Mouse (Mus musculus) neural tube, embryonic 13.5 days (tissue): ENCODE results near the gene Fam83e. TPM values are rescaled to one million over a fixed set of nuclear protein-coding genes. Genes with fewer than 3 reads are reported as not detected.

Source experiments
- ATAC-seq: fragments of 200-750 bp; cut with Nextera tagmentation; 2 replicates; pipeline ENCODE4 v1.8.0; 2017; ENCODE audit warnings: low read depth, mild to moderate bottlenecking, moderate TSS enrichment, moderate library complexity
- H3K27ac ChIP-seq: fragments of 300-500 bp; sonication (generic); replicated peaks from 2 replicates; pipeline ENCODE4 v1.5.1; 2015; ENCODE audit warnings: moderate library complexity, mild to moderate bottlenecking, inconsistent platforms
- H3K27me3 ChIP-seq: fragments of 300-500 bp; sonication (generic); 2 replicates; pipeline ENCODE4 v1.6.1; 2015; ENCODE audit warnings: mild to moderate bottlenecking, inconsistent platforms
- H3K36me3 ChIP-seq: fragments of 300-500 bp; sonication (generic); 2 replicates; pipeline ENCODE4 v1.6.1; 2015; ENCODE audit warnings: mild to moderate bottlenecking, inconsistent platforms
- H3K4me1 ChIP-seq: fragments of 300-500 bp; sonication (generic); replicated peaks from 2 replicates; pipeline ENCODE4 v1.6.1; 2015; ENCODE audit warnings: inconsistent platforms
- H3K4me2 ChIP-seq: fragments of 300-500 bp; sonication (generic); 2 replicates; pipeline ENCODE4 v1.6.1; 2015; ENCODE audit warnings: inconsistent platforms, mild to moderate bottlenecking, moderate library complexity
- H3K4me3 ChIP-seq: fragments of 300-500 bp; sonication (generic); 2 replicates; pipeline ENCODE4 v1.5.1; 2015; ENCODE audit warnings: mild to moderate bottlenecking, inconsistent platforms
- H3K9ac ChIP-seq: fragments of 300-500 bp; sonication (generic); 2 replicates; pipeline ENCODE4 v1.6.1; 2015; ENCODE audit warnings: moderate library complexity, mild to moderate bottlenecking, inconsistent platforms
- H3K9me3 ChIP-seq: fragments of 300-500 bp; sonication (generic); 2 replicates; pipeline ENCODE4 v1.6.1; 2016; ENCODE audit warnings: inconsistent platforms
- WGBS: fragments of 180-500 bp; shearing (Covaris S2); methylation state at CpG from one replicate; pipeline ENCODE4 v1.1.7; 2015; 5-methylcytosine and 5-hydroxymethylcytosine counted together
- polyA plus RNA-seq: library from polyadenylated mRNA; unstranded; fragments of >200 nt; fragmentation: Nextera tagmentation; extraction: Ambion mirVana; gene quantifications from 2 replicates; pipeline ENCODE4 v1.2.1, GENCODE M21; 2015

Fam83e gene
- polyA plus RNA-seq, 1 experiment from 2014 or later = 0.39 TPM

GRCm38 (mm10) chr7:45717918-45718297, 3.1 kb upstream of the Fam83e start, which contains the start of gene Sphk2:
Gene Sphk2 (minus strand): TSS chr7:45718002.
- Histone ChIP-seq H3K4me2 (peak within 1 kb of the TSS; percentile 91), H3K36me3 (peaks cover 47% of the 10 kb centered on the region), H3K9me3 (no peaks in the 10 kb centered on the region), H3K4me1 (peaks cover 62% of the 10 kb centered on the region), H3K27me3 (no peaks in the 10 kb centered on the region), H3K9ac (peak within 1 kb of the TSS; percentile 96), H3K4me3 (peak within 1 kb of the TSS; percentile 90), H3K27ac (peak within 1 kb of the TSS; percentile 92)
- under 1% methylated on average over 41 of the region's 41 CpGs for WGBS
- peak; percentile 64 for ATAC-seq

GRCm38 (mm10) chr7:45718331-45718730, 2.7 kb upstream of the Fam83e start:
- under 1% methylated on average over 20 of the region's 20 CpGs for WGBS
- Histone ChIP-seq H3K4me3 (peak overlapping the region; percentile 90), H3K27ac (peak overlapping the region; percentile 92), H3K4me2 (peak overlapping the region; percentile 91), H3K27me3 (no peaks in the 10 kb centered on the region), H3K4me1 (peaks cover 62% of the 10 kb centered on the region), H3K36me3 (peaks cover 47% of the 10 kb centered on the region), H3K9me3 (no peaks in the 10 kb centered on the region), H3K9ac (peak overlapping the region; percentile 96)
- no peak for ATAC-seq

- H3K36me3 ChIP-seq = peaks cover 50% of the 10 kb centered on the region
Observed at GRCm38 (mm10) chr7:45719180-45719579, 1.8 kb upstream of the Fam83e start.

DNA sequence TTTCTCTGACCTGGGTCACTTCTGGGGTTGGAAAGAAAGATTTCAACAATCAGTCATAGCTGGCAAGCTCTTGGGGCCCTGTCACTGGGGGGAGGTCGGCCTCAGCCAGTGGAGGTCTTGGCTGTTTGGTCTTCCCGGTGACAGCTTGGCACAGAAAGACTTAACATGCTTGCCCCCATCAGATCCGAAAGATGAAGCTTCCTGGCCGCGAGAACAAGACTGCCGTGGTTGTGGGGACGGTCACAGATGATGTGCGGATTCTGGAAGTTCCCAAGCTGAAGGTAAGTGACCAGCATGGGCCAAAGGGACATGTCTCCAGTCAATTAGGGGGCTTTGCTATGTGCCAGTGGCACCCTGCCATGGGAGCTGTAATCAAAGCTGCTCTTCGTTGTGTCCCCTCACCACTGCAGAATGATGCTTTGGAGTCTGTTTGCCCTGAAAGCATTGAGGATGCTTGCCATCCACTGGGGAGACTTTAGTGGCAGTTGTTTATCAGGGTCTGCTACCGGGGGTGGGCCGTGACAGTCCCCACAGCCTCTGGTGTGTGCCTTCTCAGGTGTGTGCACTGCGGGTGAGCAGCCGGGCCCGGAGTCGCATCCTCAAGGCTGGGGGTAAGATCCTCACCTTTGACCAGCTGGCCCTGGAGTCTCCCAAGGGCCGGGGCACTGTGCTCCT, 1.1 kb upstream of the Fam83e start:
- H3K27me3 ChIP-seq = no peaks in the 10 kb centered on the region
- no peaks in the 10 kb centered on the region for H3K9me3 ChIP-seq
- no peak overlapping the region for H3K27ac ChIP-seq
- 92% methylated on average over 16 of the region's 16 CpGs for WGBS
- peak overlapping the region; percentile 90; the same call in 1 of the 2 replicates for H3K4me3 ChIP-seq
- peaks cover 57% of the 10 kb centered on the region for H3K36me3 ChIP-seq
- peaks cover 50% of the 10 kb centered on the region for H3K4me1 ChIP-seq
- peak overlapping the region; percentile 96; the same call in 1 of the 2 replicates for H3K9ac ChIP-seq
- peak overlapping the region; percentile 91; the same call in 1 of the 2 replicates for H3K4me2 ChIP-seq
- no peak for ATAC-seq

More at GRCm38 (mm10) chr7:45719180-45719579, 1.8 kb upstream of the Fam83e start:
- no peak for ATAC-seq
- Histone ChIP-seq H3K4me2 (peak overlapping the region; percentile 91), H3K27me3 (no peaks in the 10 kb centered on the region), H3K9ac (peak overlapping the region; percentile 96), H3K4me3 (peak overlapping the region; percentile 90), H3K27ac (no peak overlapping the region), H3K9me3 (no peaks in the 10 kb centered on the region), H3K4me1 (peaks cover 57% of the 10 kb centered on the region)
- 88% methylated on average over 10 of the region's 10 CpGs for WGBS

- Histone ChIP-seq H3K4me3 (no peak overlapping the region), H3K4me1 (peaks cover 41% of the 10 kb centered on the region), H3K36me3 (peaks cover 70% of the 10 kb centered on the region), H3K27ac (no peak overlapping the region), H3K9ac (0 out of 2 replicates have a peak overlapping the region, but pooled peaks have one; percentile 22), H3K27me3 (no peaks in the 10 kb centered on the region), H3K4me2 (no peak overlapping the region), H3K9me3 (no peaks in the 10 kb centered on the region)
- ATAC-seq = no peak
- 79% methylated on average over 7 of the region's 7 CpGs for WGBS
Observed at GRCm38 (mm10) chr7:45721234-45721571, 191 bp downstream of the Fam83e start.

GRCm38 (mm10) chr7:45721642-45722347, 783 bp downstream of the Fam83e start:
- Histone ChIP-seq H3K9me3 (no peaks in the 10 kb centered on the region), H3K27ac (no peak overlapping the region), H3K36me3 (peaks cover 76% of the 10 kb centered on the region), H3K4me1 (peaks cover 35% of the 10 kb centered on the region), H3K4me2 (no peak overlapping the region), H3K27me3 (no peaks in the 10 kb centered on the region), H3K9ac (0 out of 2 replicates have a peak overlapping the region, but pooled peaks have one; percentile 31), H3K4me3 (no peak overlapping the region)
- no peak for ATAC-seq
- 67% methylated on average over 13 of the region's 13 CpGs for WGBS

- Histone ChIP-seq H3K4me1 (peaks cover 30% of the 10 kb centered on the region), H3K9me3 (no peaks in the 10 kb centered on the region), H3K36me3 (peaks cover 82% of the 10 kb centered on the region), H3K27ac (no peak overlapping the region), H3K9ac (0 out of 2 replicates have a peak overlapping the region, but pooled peaks have one; percentile 31), H3K4me3 (no peak overlapping the region), H3K27me3 (no peaks in the 10 kb centered on the region), H3K4me2 (no peak overlapping the region)
- no peak for ATAC-seq
- WGBS = 78% methylated on average over 13 of the region's 13 CpGs
Observed at GRCm38 (mm10) chr7:45722348-45722713, 1.3 kb downstream of the Fam83e start.

DNA sequence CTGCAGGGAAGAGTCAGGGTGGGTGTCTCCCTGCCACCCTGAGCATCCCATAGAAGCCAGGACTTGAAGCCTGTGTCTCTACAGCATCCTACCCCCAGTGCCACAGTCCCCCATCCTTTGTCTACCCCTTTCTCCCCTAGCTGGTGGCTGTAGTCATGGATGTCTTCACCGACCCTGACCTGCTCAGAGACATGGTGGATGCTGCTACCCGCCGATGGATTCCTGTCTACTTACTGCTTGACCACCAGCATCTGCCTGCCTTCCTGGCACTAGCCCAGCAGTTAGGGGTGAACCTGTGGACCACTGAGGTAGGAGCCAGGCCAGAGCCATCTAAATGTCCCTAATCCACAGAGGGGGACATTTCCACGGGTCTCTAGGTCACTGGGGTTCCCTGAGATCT, 2.3 kb downstream of the Fam83e start:
- H3K9ac ChIP-seq = no peak overlapping the region
- no peaks in the 10 kb centered on the region for H3K9me3 ChIP-seq
- H3K4me1 ChIP-seq = peaks cover 29% of the 10 kb centered on the region
- no peak overlapping the region for H3K4me2 ChIP-seq
- WGBS = 87% methylated on average over 4 of the region's 4 CpGs
- no peak overlapping the region for H3K4me3 ChIP-seq
- no peaks in the 10 kb centered on the region for H3K27me3 ChIP-seq
- H3K36me3 ChIP-seq = peaks cover 84% of the 10 kb centered on the region
- no peak for ATAC-seq
- H3K27ac ChIP-seq = no peak overlapping the region

GRCm38 (mm10) chr7:45723781-45724180, 2.8 kb downstream of the Fam83e start:
- Histone ChIP-seq H3K4me2 (no peak overlapping the region), H3K27me3 (no peaks in the 10 kb centered on the region), H3K9ac (no peak overlapping the region), H3K4me3 (no peak overlapping the region), H3K9me3 (no peaks in the 10 kb centered on the region), H3K36me3 (peaks cover 85% of the 10 kb centered on the region), H3K27ac (no peak overlapping the region), H3K4me1 (peaks cover 26% of the 10 kb centered on the region)
- 95% methylated on average over 14 of the region's 14 CpGs for WGBS
- no peak for ATAC-seq

DNA sequence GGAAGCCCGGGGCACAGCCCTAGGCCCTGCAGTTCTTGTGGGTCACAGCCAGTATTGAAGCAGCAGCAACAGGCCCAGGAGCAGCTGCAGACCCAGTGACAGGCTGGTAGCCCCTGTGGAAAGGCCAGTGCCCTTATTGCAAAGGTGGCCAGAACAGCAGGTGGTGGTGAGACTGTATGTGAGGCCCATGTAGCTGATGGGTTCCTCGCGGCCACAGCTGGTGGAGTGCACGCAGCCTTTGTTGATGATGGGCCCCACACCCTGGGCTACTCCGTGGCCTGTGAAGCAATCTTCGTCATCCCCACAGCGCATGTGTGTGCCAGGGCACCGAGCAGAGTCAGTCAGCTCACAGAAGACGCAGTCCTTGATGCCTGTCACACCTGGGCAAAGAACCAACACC, 4.1 kb downstream of the Fam83e start:
- no peak overlapping the region for H3K9ac ChIP-seq
- H3K4me2 ChIP-seq = no peak overlapping the region
- no peak overlapping the region for H3K27ac ChIP-seq
- H3K4me1 ChIP-seq = peaks cover 13% of the 10 kb centered on the region
- no peaks in the 10 kb centered on the region for H3K27me3 ChIP-seq
- H3K4me3 ChIP-seq = no peak overlapping the region
- H3K9me3 ChIP-seq = no peaks in the 10 kb centered on the region
- 93% methylated on average over 9 of the region's 9 CpGs for WGBS
- ATAC-seq = no peak
- H3K36me3 ChIP-seq = peaks cover 77% of the 10 kb centered on the region

- Histone ChIP-seq H3K4me1 (peaks cover 14% of the 10 kb centered on the region), H3K9ac (no peak within 1 kb of the TSS), H3K4me2 (no peak within 1 kb of the TSS), H3K4me3 (no peak within 1 kb of the TSS), H3K9me3 (no peaks in the 10 kb centered on the region), H3K36me3 (peaks cover 71% of the 10 kb centered on the region), H3K27me3 (no peaks in the 10 kb centered on the region), H3K27ac (no peak within 1 kb of the TSS)
- ATAC-seq = no peak
- WGBS = 93% methylated on average over 11 of the region's 11 CpGs
Observed at GRCm38 (mm10) chr7:45725713-45726112, 4.7 kb downstream of the Fam83e start, which contains the start of gene Spaca4. Gene Spaca4 (minus strand): TSS chr7:45725813.

DNA sequence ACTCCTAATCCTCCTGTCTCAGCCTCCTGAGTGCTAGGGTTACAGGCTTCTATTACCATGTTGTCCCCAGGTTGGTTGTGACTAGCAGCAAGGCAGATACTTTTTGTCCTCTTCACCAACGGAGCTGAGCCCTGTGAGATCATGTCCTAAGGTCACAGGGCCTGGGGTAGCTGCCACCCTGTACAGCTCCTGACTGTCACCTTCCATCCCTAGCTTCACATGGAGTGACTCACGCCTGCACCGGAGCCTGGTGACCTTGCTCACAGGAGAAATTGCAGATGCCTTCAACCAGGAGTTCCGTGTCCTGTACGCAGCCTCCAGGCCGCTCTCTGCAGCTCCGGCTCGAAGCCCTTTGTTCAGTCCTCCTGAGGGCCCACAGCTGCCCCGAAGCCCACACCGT, 5.4 kb downstream of the Fam83e start:
- WGBS = 95% methylated on average over 10 of the region's 10 CpGs
- no peak for ATAC-seq
- H3K36me3 ChIP-seq = peaks cover 64% of the 10 kb centered on the region

More for the DNA sequence above, 5.4 kb downstream of the Fam83e start:
- Histone ChIP-seq H3K9ac (no peak overlapping the region), H3K27ac (no peak overlapping the region), H3K27me3 (no peaks in the 10 kb centered on the region), H3K4me2 (no peak overlapping the region), H3K4me1 (peaks cover 14% of the 10 kb centered on the region; the same call in 1 of the 2 replicates), H3K4me3 (no peak overlapping the region), H3K9me3 (no peaks in the 10 kb centered on the region)
